Mouse (Mus musculus) limb, embryonic 11.5 days (tissue): ENCODE measurements around the gene Lipt1. TPM values are rescaled to one million over a fixed set of nuclear protein-coding genes. Genes with fewer than 3 reads are reported as not detected.

ENCODE experiments used
- ATAC-seq: fragments of 200-750 bp; cut with Nextera tagmentation; 2 replicates; pipeline ENCODE4 v1.8.0; 2017; ENCODE audit warnings: low read depth; ENCODE audit not compliant: insufficient number of reproducible peaks, low FRiP score, low TSS enrichment
- DNase-seq: peaks from one replicate; pipeline ENCODE4 v3.0.0-alpha.2; 2015; ENCODE audit warnings: low spot score
- H3K27ac ChIP-seq: fragments of 300-500 bp; sonication (generic); replicated peaks from 2 replicates; pipeline ENCODE4 v1.5.1; 2014; ENCODE audit warnings: low read depth, mild to moderate bottlenecking, low read length
- H3K27me3 ChIP-seq: fragments of 300-500 bp; sonication (generic); 2 replicates; pipeline ENCODE4 v1.6.1; 2014; ENCODE audit warnings: mild to moderate bottlenecking, low read length, mixed read lengths; ENCODE audit not compliant: control insufficient read depth, insufficient read depth
- H3K36me3 ChIP-seq: fragments of 300-500 bp; sonication (generic); 2 replicates; pipeline ENCODE4 v1.6.1; 2014; ENCODE audit warnings: mild to moderate bottlenecking, low read length, moderate library complexity, mixed read lengths; ENCODE audit not compliant: control insufficient read depth, insufficient read depth
- H3K4me1 ChIP-seq: fragments of 300-500 bp; sonication (generic); 2 replicates; pipeline ENCODE4 v1.6.1; 2014; ENCODE audit warnings: low read length, mixed read lengths; ENCODE audit not compliant: control insufficient read depth, insufficient read depth
- H3K4me2 ChIP-seq: fragments of 300-500 bp; sonication (generic); 2 replicates; pipeline ENCODE4 v1.6.1; 2014; ENCODE audit warnings: low read depth, mild to moderate bottlenecking, moderate library complexity; ENCODE audit not compliant: severe bottlenecking
- H3K4me3 ChIP-seq: fragments of 300-500 bp; sonication (generic); 2 replicates; pipeline ENCODE4 v1.5.1; 2014; ENCODE audit warnings: low read depth, low read length
- H3K9ac ChIP-seq: fragments of 300-500 bp; sonication (generic); 2 replicates; pipeline ENCODE4 v1.6.1; 2014; ENCODE audit warnings: mild to moderate bottlenecking, low read length
- H3K9me3 ChIP-seq: fragments of 300-500 bp; sonication (generic); 2 replicates; pipeline ENCODE4 v1.6.1; 2016; ENCODE audit warnings: low read length; ENCODE audit not compliant: control insufficient read depth
- WGBS: fragments of 180-500 bp; shearing (Covaris S2); extraction: QIAGEN DNeasy Blood & Tissue Kit; methylation state at CpG from one replicate; pipeline ENCODE4 v1.1.7; 2014; 5-methylcytosine and 5-hydroxymethylcytosine counted together
- polyA plus RNA-seq: library from polyadenylated mRNA; unstranded; fragments of >200 nt; fragmentation: Nextera tagmentation; extraction: Ambion mirVana; gene quantifications from 2 replicates; pipeline ENCODE4 v1.2.1, GENCODE M21; 2014

The Lipt1 gene
- polyA plus RNA-seq, 1 experiment from 2014 or later, result 6.4 TPM

DNA sequence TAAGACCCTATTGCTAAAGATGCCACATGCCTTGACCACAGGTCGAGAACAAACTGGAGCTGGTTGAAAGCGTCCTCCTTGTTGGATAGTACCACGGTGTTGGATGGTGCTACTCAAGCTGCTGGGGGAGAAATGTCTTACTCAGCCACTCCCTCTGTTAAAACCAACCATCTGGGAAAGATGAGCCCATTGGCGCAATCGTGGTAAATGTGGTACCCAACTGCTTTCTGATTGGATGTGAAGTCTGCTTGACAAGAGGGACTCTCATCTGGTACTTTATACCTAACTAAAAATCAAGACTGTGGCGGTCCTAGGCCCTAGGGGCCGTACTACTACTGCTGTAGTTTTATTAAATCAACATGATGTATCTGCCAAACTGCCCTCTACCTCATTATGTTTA is 17.7 kb downstream of the Lipt1 start:
- H3K4me2 ChIP-seq, result peak overlapping the region; percentile 46
- H3K9ac ChIP-seq, result no peak overlapping the region
- peaks cover 8% of the 10 kb centered on the region for H3K4me1 ChIP-seq
- 76% methylated on average over 7 of the region's 7 CpGs for WGBS
- no peaks in the 10 kb centered on the region for H3K27me3 ChIP-seq
- H3K36me3 ChIP-seq, result no peaks in the 10 kb centered on the region
- H3K4me3 ChIP-seq, result peak overlapping the region; percentile 46
- ATAC-seq (no peak), DNase-seq (no peak)
- no peak overlapping the region for H3K27ac ChIP-seq
- H3K9me3 ChIP-seq, result no peaks in the 10 kb centered on the region

DNA sequence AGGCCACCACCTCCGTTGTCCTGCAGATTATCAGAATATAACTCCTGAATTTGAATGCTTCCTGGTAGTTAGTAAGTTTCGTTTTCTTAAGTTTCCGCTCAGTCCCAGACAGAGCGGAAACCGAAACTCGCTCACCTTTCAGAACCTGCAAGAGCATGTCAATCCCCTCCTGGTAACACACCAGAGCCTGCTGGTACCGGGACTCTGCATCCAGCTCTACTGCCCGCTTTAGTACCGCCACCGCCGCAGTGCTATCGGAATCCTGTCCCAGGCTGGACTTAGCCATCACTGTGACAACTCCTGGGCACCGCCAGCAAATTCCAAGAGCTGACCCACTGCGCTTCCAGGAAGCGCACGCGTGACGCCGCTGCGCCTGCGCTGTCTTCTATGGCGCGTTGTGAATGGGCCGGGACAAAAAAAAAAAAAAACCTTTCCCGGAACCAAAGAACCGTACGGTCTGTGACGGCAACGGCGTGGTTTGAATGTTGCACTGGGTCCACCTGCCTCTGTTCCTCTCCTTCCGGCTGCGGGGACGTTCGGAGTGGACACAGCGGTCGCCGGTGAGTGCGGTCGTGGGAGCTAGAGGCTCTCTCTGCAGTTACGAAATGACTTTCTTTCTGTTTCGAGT is 18.6 kb downstream of the Lipt1 start, which contains the start of the genes Mitd1 and Mrpl30:
Gene Mitd1 (minus strand): TSS at position 387 of the 628 bp plus-strand sequence.
Gene Mrpl30 (plus strand): TSS at position 453 of the 628 bp plus-strand sequence.
- ATAC-seq, result peak; percentile 88
- H3K9me3 ChIP-seq, result no peaks in the 10 kb centered on the region
- peak within 1 kb of the TSS; percentile 62 for H3K4me2 ChIP-seq
- peak within 1 kb of the TSS; percentile 44 for H3K9ac ChIP-seq
- no peaks in the 10 kb centered on the region for H3K36me3 ChIP-seq
- H3K27me3 ChIP-seq, result no peaks in the 10 kb centered on the region
- H3K27ac ChIP-seq, result no peak within 1 kb of the TSS
- under 1% methylated on average over 41 of the region's 41 CpGs for WGBS
- H3K4me3 ChIP-seq, result peak within 1 kb of the TSS; percentile 46
- DNase-seq, result peak; percentile 93
- peaks cover 8% of the 10 kb centered on the region for H3K4me1 ChIP-seq

- no peak for ATAC-seq
Measured at GRCm38 (mm10) chr1:37891400-37891799, 19.9 kb downstream of the Lipt1 start.

GRCm38 (mm10) chr1:37894606-37895005 is 23.1 kb downstream of the Lipt1 start:
- no peak overlapping the region for H3K9ac ChIP-seq
- ATAC-seq (no peak), DNase-seq (no peak)
- no peaks in the 10 kb centered on the region for H3K9me3 ChIP-seq
- peaks cover 14% of the 10 kb centered on the region for H3K36me3 ChIP-seq
- no peak overlapping the region for H3K27ac ChIP-seq
- no peak overlapping the region for H3K4me3 ChIP-seq
- H3K4me2 ChIP-seq, result no peak overlapping the region
- no peaks in the 10 kb centered on the region for H3K27me3 ChIP-seq
- H3K4me1 ChIP-seq, result peaks cover 3% of the 10 kb centered on the region

More at GRCm38 (mm10) chr1:37891400-37891799, 19.9 kb downstream of the Lipt1 start:
- Histone ChIP-seq H3K4me2 (peak overlapping the region; percentile 62), H3K36me3 (0 out of 2 replicates have a peak, but pooled peaks cover 2% of the 10 kb centered on the region), H3K4me1 (peaks cover 8% of the 10 kb centered on the region), H3K27ac (no peak overlapping the region), H3K9me3 (no peaks in the 10 kb centered on the region), H3K27me3 (no peaks in the 10 kb centered on the region), H3K4me3 (no peak overlapping the region), H3K9ac (no peak overlapping the region)
- 83% methylated on average over 3 of the region's 3 CpGs for WGBS
- no peak for DNase-seq

GRCm38 (mm10) chr1:37899816-37900215 is 28.3 kb downstream of the Lipt1 start:
- H3K36me3 ChIP-seq, result peaks cover 14% of the 10 kb centered on the region
- 75% methylated on average over 4 of the region's 4 CpGs for WGBS
- ATAC-seq, result no peak

DNA sequence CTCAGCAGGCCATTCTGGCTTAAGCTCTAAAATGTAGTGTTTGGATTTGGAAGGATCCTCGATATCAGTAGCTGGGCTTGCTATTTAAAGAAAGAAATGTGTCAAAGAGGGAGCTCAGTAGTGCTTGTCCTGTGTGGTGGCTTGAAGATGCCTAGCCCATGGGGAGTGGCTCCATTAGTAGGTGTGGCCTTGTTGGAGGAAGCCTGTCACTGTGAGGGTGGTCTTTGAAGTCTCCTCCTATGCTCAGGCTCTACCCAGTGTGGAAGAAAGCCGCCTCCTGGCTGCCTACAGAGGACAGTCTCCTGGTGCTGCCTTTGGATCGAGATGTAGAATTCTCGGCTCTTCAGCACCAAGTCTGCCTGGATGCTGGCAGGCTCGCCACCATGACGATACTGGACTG is 28.8 kb downstream of the Lipt1 start:
- H3K27me3 ChIP-seq, result no peaks in the 10 kb centered on the region
- no peaks in the 10 kb centered on the region for H3K9me3 ChIP-seq
- WGBS, result 46% methylated on average over 6 of the region's 6 CpGs
- H3K4me1 ChIP-seq, result no peaks in the 10 kb centered on the region
- H3K4me2 ChIP-seq, result no peak overlapping the region
- no peak overlapping the region for H3K27ac ChIP-seq
- no peak overlapping the region for H3K4me3 ChIP-seq
- peaks cover 14% of the 10 kb centered on the region for H3K36me3 ChIP-seq
- no peak overlapping the region for H3K9ac ChIP-seq
- no peak for DNase-seq
- ATAC-seq, result no peak

More at GRCm38 (mm10) chr1:37899816-37900215, 28.3 kb downstream of the Lipt1 start:
- no peak overlapping the region for H3K27ac ChIP-seq
- no peak overlapping the region for H3K4me2 ChIP-seq
- no peaks in the 10 kb centered on the region for H3K27me3 ChIP-seq
- DNase-seq, result no peak
- H3K4me1 ChIP-seq, result no peaks in the 10 kb centered on the region
- no peak overlapping the region for H3K9ac ChIP-seq
- no peaks in the 10 kb centered on the region for H3K9me3 ChIP-seq
- H3K4me3 ChIP-seq, result no peak overlapping the region

- Histone ChIP-seq H3K36me3 (peaks cover 7% of the 10 kb centered on the region), H3K27ac (no peak overlapping the region), H3K27me3 (no peaks in the 10 kb centered on the region), H3K4me1 (no peaks in the 10 kb centered on the region), H3K4me3 (no peak overlapping the region), H3K4me2 (no peak overlapping the region), H3K9ac (no peak overlapping the region), H3K9me3 (no peaks in the 10 kb centered on the region)
- ATAC-seq (no peak), DNase-seq (peak; percentile 25)
- WGBS, result 33% methylated on average over 6 of the region's 6 CpGs
Measured at GRCm38 (mm10) chr1:37903178-37903577, 31.6 kb downstream of the Lipt1 start.

GRCm38 (mm10) chr1:37912751-37913150 is 41.2 kb downstream of the Lipt1 start:
- H3K4me2 ChIP-seq, result no peak overlapping the region
- 79% methylated on average over 2 of the region's 2 CpGs for WGBS
- no peak for ATAC-seq
- H3K9me3 ChIP-seq, result no peaks in the 10 kb centered on the region
- H3K4me1 ChIP-seq, result no peaks in the 10 kb centered on the region
- DNase-seq, result no peak
- no peaks in the 10 kb centered on the region for H3K36me3 ChIP-seq
- H3K27ac ChIP-seq, result no peak overlapping the region
- H3K9ac ChIP-seq, result no peak overlapping the region
- no peak overlapping the region for H3K4me3 ChIP-seq
- no peaks in the 10 kb centered on the region for H3K27me3 ChIP-seq

DNA sequence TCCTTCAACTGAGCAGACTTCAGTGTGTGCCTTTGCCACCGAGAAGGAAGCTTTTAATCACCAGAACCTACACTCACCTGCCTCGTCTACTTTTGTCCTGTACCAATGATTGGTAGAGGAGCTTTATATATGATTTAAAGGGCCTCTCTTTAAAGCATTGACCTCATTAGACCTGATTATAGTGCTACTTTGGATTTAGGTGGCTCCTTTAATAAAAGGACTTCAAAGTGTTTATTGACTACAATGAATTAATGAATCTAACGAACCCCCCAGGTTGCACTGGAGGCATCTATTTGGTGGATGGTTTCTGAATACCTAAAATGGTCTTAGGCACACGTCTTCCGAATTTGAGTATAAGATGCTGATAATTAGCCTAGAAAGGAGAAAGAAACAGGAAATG is 44.9 kb downstream of the Lipt1 start, which contains the start of gene Lyg2:
Gene Lyg2 (minus strand): TSS at position 101 of the 400 bp plus-strand sequence.
- 55% methylated on average over 5 of the region's 5 CpGs for WGBS
- Histone ChIP-seq H3K9me3 (no peaks in the 10 kb centered on the region), H3K36me3 (no peaks in the 10 kb centered on the region), H3K27me3 (no peaks in the 10 kb centered on the region), H3K27ac (no peak within 1 kb of the TSS), H3K4me3 (no peak within 1 kb of the TSS), H3K4me1 (no peaks in the 10 kb centered on the region), H3K9ac (no peak within 1 kb of the TSS), H3K4me2 (no peak within 1 kb of the TSS)
- ATAC-seq (no peak), DNase-seq (no peak)
